Mouse (Mus musculus) neural tube, embryonic 15.5 days (tissue): ENCODE data around the gene Slc16a5. TPM values are rescaled to one million over a fixed set of nuclear protein-coding genes. Genes with fewer than 3 reads are reported as not detected.
A peak's percentile ranks its signal among the peaks of the same experiment; 100 is the strongest.
"Not testable (repeated sequence)": the region's sequence is repeated elsewhere in the genome, so short reads cannot be mapped to it uniquely, and the experiment has no call there.

ENCODE experiments used
- ATAC-seq: fragments of 200-750 bp; cut with Nextera tagmentation; 2 replicates; pipeline ENCODE4 v1.8.0; 2017; ENCODE audit warnings: mild to moderate bottlenecking, moderate TSS enrichment, moderate library complexity; ENCODE audit not compliant: low FRiP score
- H3K27ac ChIP-seq: fragments of 300-500 bp; sonication (generic); replicated peaks from 2 replicates; pipeline ENCODE4 v1.5.1; 2015; ENCODE audit warnings: mild to moderate bottlenecking, inconsistent platforms
- H3K27me3 ChIP-seq: fragments of 300-500 bp; sonication (generic); replicated peaks from 2 replicates; pipeline ENCODE4 v1.6.1; 2015; ENCODE audit warnings: inconsistent platforms
- H3K36me3 ChIP-seq: fragments of 300-500 bp; sonication (generic); 2 replicates; pipeline ENCODE4 v1.6.1; 2015; ENCODE audit warnings: inconsistent platforms
- H3K4me1 ChIP-seq: fragments of 300-500 bp; sonication (generic); 2 replicates; pipeline ENCODE4 v1.6.1; 2015; ENCODE audit warnings: inconsistent platforms
- H3K4me2 ChIP-seq: fragments of 300-500 bp; sonication (generic); 2 replicates; pipeline ENCODE4 v1.6.1; 2015; ENCODE audit warnings: inconsistent platforms, mild to moderate bottlenecking, moderate library complexity
- H3K4me3 ChIP-seq: fragments of 300-500 bp; sonication (generic); replicated peaks from 2 replicates; pipeline ENCODE4 v1.5.1; 2015; ENCODE audit warnings: mild to moderate bottlenecking, inconsistent platforms
- H3K9ac ChIP-seq: fragments of 300-500 bp; sonication (generic); replicated peaks from 2 replicates; pipeline ENCODE4 v1.6.1; 2015; ENCODE audit warnings: mild to moderate bottlenecking, inconsistent platforms
- H3K9me3 ChIP-seq: fragments of 300-500 bp; sonication (generic); replicated peaks from 2 replicates; pipeline ENCODE4 v1.6.1; 2016; ENCODE audit warnings: inconsistent platforms
- WGBS: fragments of 180-500 bp; shearing (Covaris S2); methylation state at CpG from one replicate; pipeline ENCODE4 v1.1.7; 2015; ENCODE audit warnings: mixed read lengths; 5-methylcytosine and 5-hydroxymethylcytosine counted together
- polyA plus RNA-seq: library from polyadenylated mRNA; unstranded; fragments of >200 nt; fragmentation: Nextera tagmentation; extraction: Ambion mirVana; gene quantifications from 2 replicates; pipeline ENCODE4 v1.2.1, GENCODE M21; 2015

Gene Slc16a5
- polyA plus RNA-seq, 1 experiment from 2014 or later = 0.44 TPM

DNA sequence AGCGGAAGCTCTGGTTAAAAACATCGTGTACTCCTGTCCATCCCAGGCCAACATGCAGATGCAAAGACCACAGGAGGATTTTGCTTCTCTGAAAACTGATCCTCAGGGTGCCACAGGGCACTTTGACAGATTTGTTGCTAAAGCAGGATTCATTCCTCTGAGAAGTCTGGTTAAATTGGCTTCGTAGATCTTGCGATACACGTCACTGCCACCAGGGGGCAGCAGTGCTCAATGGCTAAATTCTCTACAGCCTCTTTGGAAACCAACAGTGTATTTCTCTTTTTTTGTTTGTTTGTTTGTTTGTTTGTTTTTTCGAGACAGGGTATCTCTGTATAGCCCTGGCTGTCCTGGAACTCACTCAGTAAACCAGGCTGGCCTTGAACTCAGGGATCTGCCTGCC, 21.5 kb downstream of the Slc16a5 start:
- ATAC-seq = no peak
- Histone ChIP-seq H3K4me2 (no peak overlapping the region), H3K27me3 (no peaks in the 10 kb centered on the region), H3K27ac (0 out of 2 replicates have a peak overlapping the region, but pooled peaks have one; percentile 33), H3K4me1 (peaks cover 5% of the 10 kb centered on the region; the same call in 1 of the 2 replicates), H3K36me3 (peaks cover 24% of the 10 kb centered on the region; the same call in 1 of the 2 replicates), H3K9me3 (no peaks in the 10 kb centered on the region), H3K4me3 (no peak overlapping the region), H3K9ac (no peak overlapping the region)
- WGBS = 15% methylated on average over 6 of the region's 6 CpGs

DNA sequence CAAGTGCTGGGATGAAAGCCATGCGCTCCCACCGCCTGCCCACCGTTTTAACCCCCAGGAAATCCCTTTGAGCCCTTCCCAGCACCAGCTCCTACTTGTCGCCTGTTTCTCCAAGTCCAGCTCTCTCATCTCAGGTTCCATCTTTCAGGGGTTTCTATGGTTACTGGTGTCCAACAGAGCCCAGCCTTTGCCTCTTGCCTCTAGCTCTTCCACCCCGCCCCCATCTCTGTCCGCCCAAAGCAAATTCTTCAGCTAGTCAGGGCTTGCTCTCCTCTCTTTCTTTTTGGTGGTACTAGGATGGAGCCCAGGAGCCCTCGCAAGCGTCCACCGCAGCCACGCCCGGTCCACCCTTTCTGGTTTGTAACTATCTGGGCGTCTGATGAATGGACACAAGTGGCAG, 22.9 kb downstream of the Slc16a5 start:
- Histone ChIP-seq H3K4me1 (peaks cover 9% of the 10 kb centered on the region; the same call in 1 of the 2 replicates), H3K27ac (no peak overlapping the region), H3K9ac (no peak overlapping the region), H3K9me3 (no peaks in the 10 kb centered on the region), H3K4me3 (no peak overlapping the region), H3K27me3 (no peaks in the 10 kb centered on the region), H3K36me3 (peaks cover 20% of the 10 kb centered on the region), H3K4me2 (no peak overlapping the region)
- no peak for ATAC-seq
- WGBS = 57% methylated on average over 12 of the region's 12 CpGs

DNA sequence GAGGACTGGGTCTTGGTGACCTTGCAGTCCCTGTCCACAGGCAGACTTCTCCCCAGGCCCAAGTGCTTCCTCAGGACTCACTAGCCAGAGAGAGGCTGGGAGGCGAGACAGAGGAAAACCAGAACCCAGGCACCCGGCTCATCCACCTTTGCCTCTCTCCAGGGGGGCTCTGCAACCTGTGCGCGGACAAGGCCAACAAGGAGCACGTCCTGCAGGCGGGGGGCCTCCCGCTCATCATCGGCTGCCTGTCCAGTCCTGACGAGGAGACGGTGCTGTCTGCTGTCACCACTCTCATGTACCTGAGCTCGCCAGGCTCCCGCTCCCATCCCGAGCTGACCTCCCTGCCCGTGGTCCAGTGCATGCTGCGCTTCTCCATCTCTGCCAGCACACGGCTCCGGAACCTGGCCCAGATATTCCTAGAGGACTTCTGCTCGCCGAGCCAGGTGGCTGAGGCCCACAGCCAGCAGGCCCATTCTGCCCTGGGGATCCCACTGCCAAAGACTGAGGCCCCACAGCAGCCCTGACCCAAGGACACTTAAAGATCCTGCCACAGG, 26.4 kb downstream of the Slc16a5 start:
- H3K36me3 ChIP-seq = peaks cover 9% of the 10 kb centered on the region
- 89% methylated on average over 19 of the region's 19 CpGs for WGBS
- no peak overlapping the region for H3K27ac ChIP-seq
- no peak overlapping the region for H3K4me3 ChIP-seq
- no peaks in the 10 kb centered on the region for H3K27me3 ChIP-seq
- peaks cover 26% of the 10 kb centered on the region for H3K4me1 ChIP-seq
- no peak for ATAC-seq
- H3K9me3 ChIP-seq = no peaks in the 10 kb centered on the region
- H3K4me2 ChIP-seq = no peak overlapping the region
- no peak overlapping the region for H3K9ac ChIP-seq

DNA sequence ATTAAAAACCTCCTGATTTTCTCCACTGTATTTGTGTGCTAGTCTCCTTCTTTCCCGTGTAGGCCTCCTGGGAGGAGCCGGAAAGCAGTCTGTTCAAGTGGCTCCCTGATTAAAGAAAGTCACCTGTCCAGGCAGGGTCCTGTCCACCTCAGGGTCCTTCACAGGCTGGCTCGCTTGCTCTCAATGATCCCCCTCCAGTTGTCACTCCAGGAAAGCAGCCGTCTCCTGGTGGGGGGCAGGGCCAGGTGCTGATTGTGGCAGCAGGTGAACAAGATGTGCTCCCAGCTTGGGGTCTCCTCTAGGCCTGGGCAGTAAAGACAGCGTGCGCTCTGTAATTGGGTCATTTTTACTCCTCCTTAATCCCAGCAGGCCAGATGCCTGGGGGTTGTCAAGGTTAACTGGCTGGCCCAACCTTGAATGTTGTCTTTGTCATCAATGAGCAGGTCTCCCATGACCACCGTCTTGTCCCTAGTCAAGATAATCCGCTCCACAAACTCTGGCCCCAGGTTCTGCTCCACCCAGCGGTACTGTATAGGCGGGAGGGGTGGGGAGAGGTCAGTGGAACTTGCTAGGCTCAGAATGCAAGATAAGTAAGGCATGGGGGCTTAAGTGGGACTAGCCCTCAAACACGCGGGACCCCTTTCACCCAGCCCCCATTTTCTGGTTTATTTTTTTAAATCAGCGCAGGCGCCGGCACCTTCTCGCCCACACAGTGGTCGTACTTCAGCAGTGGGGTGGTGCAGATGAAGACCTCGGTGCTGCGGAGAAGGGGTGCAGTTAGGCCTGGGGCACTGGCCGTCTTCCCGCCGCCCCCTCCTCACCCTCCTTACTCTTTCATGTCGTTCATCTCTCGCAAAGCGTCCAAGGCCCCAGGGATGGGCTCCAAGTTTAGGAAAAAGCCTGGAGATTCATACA, 28.4 kb downstream of the Slc16a5 start:
- Histone ChIP-seq H3K27me3 (no peaks in the 10 kb centered on the region), H3K4me1 (peaks cover 26% of the 10 kb centered on the region), H3K4me2 (peak overlapping the region; percentile 87), H3K9ac (peak overlapping the region; percentile 72), H3K4me3 (peak overlapping the region; percentile 72), H3K36me3 (peaks cover 9% of the 10 kb centered on the region), H3K27ac (peak overlapping the region; percentile 89), H3K9me3 (no peaks in the 10 kb centered on the region)
- ATAC-seq = peak; percentile 43
- whole genome bisulfite sequencing = 27% methylated on average over 25 of the region's 25 CpGs

DNA sequence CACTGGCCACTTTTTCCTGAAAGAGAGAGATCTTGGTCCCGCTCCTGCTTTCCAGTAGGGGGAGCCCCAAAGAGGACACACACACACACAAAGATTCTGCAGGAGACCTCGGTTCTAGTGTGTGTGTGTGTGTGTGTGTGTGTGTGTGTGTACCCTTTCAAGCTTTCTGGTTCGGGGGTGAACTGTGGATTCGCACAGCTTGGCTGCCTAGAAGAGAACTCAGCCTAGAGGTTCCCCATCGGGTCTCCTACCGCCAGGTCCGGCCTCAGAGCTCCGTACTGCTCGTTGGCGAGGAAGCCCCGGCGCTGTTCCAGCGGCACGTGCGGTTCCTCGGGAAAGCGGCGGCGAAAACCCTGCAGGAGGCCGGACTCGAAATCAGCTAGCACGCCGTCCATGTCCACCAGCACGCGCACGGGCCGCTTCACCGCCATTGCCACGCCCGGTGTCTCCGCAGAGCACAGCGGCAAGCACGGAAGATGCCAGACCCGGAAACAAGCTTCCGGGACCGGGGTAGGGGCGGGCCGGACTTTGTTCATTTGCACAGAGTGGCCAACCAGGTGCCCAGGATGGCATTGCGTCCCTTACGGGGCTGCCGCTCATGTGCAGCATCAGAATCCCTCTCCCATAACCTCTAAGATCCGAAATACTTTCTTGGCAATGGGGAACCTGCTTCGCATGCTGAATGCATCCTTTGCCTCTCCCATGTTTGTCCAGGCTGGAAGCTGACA, 29.2 kb downstream of the Slc16a5 start, which contains the start of gene Nt5c:
Gene Nt5c (minus strand): TSS at position 507 of the 728 bp plus-strand sequence.
- peak; percentile 94 for ATAC-seq
- H3K4me1 ChIP-seq = peaks cover 26% of the 10 kb centered on the region

DNA sequence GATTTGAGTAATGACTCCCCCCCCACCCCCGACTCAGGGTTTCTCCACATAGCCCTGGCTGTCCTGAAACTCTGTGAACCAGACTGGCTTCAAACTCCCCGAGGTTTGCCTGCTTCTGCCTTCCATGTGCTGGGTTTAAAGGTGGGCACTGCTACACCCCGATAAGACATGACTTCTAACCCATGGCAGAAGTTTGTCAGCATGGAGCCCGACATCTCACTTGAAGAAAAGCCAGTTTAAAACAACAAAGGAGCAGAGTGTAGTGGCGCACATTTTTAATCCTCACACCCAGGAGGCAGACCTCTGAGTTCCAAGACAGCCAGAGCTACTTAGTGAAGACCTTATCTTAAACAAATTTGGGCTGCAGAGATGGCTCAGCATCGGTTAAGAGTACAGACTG, 30.1 kb downstream of the Slc16a5 start:
- Histone ChIP-seq H3K4me3 (peak overlapping the region; percentile 72), H3K27ac (peak overlapping the region; percentile 89; the same call in 1 of the 2 replicates), H3K9ac (peak overlapping the region; percentile 72), H3K9me3 (no peaks in the 10 kb centered on the region), H3K27me3 (no peaks in the 10 kb centered on the region), H3K36me3 (peaks cover 15% of the 10 kb centered on the region), H3K4me2 (peak overlapping the region; percentile 87), H3K4me1 (peaks cover 26% of the 10 kb centered on the region)
- no peak for ATAC-seq
- 39% methylated on average over 6 of the region's 6 CpGs for WGBS

More for the DNA sequence above, 29.2 kb downstream of the Slc16a5 start, which contains the start of gene Nt5c:
- Histone ChIP-seq H3K4me3 (peak within 1 kb of the TSS; percentile 72), H3K36me3 (peaks cover 9% of the 10 kb centered on the region), H3K27me3 (no peaks in the 10 kb centered on the region), H3K4me2 (peak within 1 kb of the TSS; percentile 87), H3K9ac (peak within 1 kb of the TSS; percentile 72), H3K27ac (peak within 1 kb of the TSS; percentile 89), H3K9me3 (no peaks in the 10 kb centered on the region)
- 0% methylated on average over 43 of the region's 43 CpGs for WGBS

DNA sequence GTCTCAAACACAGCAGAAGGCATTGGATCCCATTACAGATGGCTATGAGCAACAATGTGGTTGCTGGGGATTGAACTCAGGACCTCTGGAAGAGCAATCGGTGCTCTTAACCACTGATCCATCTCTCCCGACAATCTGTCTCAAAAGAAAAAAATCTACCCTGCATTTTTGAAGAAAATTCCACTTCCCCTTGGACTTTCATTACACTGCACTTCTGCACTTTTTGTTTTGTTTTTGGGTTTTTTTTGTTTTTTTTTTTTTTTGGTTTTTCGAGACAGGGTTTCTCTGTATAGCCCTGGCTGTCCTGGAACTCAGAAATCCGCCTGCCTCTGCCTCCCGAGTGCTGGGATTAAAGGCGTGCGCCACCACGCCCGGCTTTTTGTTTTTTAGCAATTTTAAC, 34.3 kb downstream of the Slc16a5 start:
- not testable (repeated sequence) for H3K27me3 ChIP-seq, H3K4me3 ChIP-seq, H3K9ac ChIP-seq, H3K9me3 ChIP-seq, ATAC-seq, H3K4me2 ChIP-seq, H3K27ac ChIP-seq
- H3K4me1 ChIP-seq = peaks cover 12% of the 10 kb centered on the region
- peaks cover 42% of the 10 kb centered on the region for H3K36me3 ChIP-seq
- WGBS = 92% methylated on average over 9 of the region's 9 CpGs

DNA sequence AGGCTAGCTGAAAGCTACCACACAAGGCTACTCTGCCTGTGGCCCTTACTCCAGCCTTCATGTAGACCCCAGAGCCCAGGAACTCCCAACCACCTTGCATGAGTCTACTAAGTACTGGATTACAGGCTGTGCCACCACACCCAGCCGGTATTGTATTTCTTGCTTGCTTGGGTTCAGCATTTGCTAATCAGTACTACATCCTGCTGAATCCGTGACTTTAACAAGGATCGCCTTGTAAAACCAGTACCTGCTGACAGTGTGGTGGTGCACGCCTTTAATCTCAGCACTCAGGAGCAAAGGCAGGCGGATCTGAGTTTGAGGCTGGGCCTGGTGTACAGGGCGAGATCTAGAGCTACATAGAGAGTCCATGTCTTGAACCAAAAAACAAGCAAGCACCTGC, 40.4 kb downstream of the Slc16a5 start:
- no peak for ATAC-seq
- H3K9me3 ChIP-seq = no peaks in the 10 kb centered on the region
- H3K9ac ChIP-seq = no peak overlapping the region
- peaks cover 47% of the 10 kb centered on the region for H3K36me3 ChIP-seq
- no peaks in the 10 kb centered on the region for H3K27me3 ChIP-seq
- H3K4me1 ChIP-seq = peaks cover 28% of the 10 kb centered on the region
- no peak overlapping the region for H3K4me3 ChIP-seq
- H3K27ac ChIP-seq = no peak overlapping the region
- no peak overlapping the region for H3K4me2 ChIP-seq
- WGBS = 97% methylated on average over 6 of the region's 6 CpGs

DNA sequence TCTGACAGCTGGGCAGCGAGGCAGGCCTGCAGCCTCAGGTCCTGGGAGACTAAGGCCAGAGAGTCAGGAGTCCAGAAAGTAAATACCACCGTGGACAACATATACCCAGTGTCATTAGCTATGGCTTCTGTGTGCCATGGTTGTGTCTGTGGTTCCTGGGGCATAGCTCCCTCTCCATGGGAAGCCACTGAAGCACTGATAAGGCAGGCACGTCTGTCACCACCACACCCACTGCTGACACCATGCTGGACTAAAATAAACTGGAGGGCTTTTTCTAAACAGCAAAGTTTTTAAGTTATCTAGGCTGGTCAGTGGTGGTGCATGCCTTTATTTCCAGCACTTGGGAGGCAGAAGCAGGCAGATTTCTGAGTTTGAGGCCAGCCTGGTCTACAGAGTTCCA, 44.3 kb downstream of the Slc16a5 start:
- H3K9ac ChIP-seq = no peak overlapping the region
- 78% methylated on average over 3 of the region's 3 CpGs for WGBS
- H3K4me1 ChIP-seq = peaks cover 62% of the 10 kb centered on the region
- no peak overlapping the region for H3K27ac ChIP-seq
- no peaks in the 10 kb centered on the region for H3K27me3 ChIP-seq
- H3K4me3 ChIP-seq = no peak overlapping the region
- H3K36me3 ChIP-seq = peaks cover 14% of the 10 kb centered on the region
- no peak for ATAC-seq
- no peak overlapping the region for H3K4me2 ChIP-seq
- no peaks in the 10 kb centered on the region for H3K9me3 ChIP-seq

DNA sequence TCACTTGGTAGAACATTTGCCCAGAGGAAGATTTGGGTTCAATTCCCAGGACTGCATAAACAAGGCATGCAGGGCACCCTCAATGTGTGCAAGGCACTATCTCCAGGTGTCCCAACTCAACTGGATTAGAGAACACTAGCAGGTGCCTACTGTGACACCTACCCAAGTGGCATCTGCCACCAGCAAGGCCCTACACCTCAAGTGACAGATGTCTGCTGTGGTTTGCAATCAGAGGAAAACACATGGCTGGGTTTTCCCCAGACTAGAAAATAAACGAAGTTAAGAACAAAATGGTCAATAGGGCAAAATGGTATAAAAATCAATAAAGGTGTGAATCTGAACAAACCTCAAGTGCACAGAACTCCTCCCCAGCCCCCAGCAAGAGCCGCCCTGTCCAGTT, 45.8 kb downstream of the Slc16a5 start:
- Histone ChIP-seq H3K27me3 (no peaks in the 10 kb centered on the region), H3K36me3 (peaks cover 2% of the 10 kb centered on the region; the same call in 1 of the 2 replicates), H3K9me3 (no peaks in the 10 kb centered on the region), H3K9ac (no peak overlapping the region), H3K4me2 (no peak overlapping the region), H3K4me1 (peaks cover 72% of the 10 kb centered on the region), H3K4me3 (no peak overlapping the region), H3K27ac (no peak overlapping the region)
- WGBS = 81% methylated on average over 2 of the region's 2 CpGs
- no peak for ATAC-seq

DNA sequence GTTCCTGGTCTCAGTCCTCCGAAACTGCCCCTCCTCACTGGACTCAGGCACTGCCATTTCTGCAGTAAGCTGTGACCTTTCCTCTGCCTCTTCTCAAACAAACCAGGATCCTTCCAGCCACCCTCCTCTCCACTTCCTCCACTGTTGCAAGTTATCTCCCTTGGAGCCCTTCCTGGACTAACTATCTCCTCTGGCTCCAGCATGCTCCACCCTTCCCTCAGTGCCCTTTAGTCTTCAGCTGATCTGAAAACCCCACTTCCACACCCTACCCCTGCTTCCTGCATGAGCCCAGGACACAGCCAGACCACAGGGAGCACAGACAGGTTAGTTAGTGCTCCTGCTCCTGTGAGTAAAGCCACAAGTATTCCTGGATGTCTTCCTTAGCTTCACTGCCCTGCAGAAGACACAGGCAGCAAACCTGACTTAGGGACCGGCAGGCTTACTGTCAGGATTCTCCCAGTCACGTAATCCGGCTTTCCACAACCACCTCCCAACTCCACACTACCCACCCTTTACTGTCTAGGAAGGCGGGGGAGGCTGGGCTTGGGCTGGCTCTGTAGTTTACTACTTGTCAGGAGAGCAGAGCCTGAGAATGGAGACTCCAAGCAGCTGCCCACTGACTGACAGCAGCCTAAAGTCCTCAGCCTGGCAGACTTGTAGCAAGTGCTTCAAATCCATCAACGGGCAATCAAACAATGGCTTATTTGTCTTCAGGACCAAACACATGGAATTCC, 47.7 kb downstream of the Slc16a5 start:
- H3K9me3 ChIP-seq = no peaks in the 10 kb centered on the region
- no peaks in the 10 kb centered on the region for H3K36me3 ChIP-seq
- no peaks in the 10 kb centered on the region for H3K27me3 ChIP-seq
- H3K4me1 ChIP-seq = peaks cover 64% of the 10 kb centered on the region
- peak overlapping the region; percentile 99; the same call in 1 of the 2 replicates for H3K9ac ChIP-seq
- peak overlapping the region; percentile 68 for H3K4me2 ChIP-seq
- H3K27ac ChIP-seq = 0 out of 2 replicates have a peak overlapping the region, but pooled peaks have one; percentile 23
- peak overlapping the region; percentile 75 for H3K4me3 ChIP-seq
- no peak for ATAC-seq
- 35% methylated on average over 6 of the region's 6 CpGs for WGBS
